Mouse (Mus musculus): ENCODE measurements at regions not wholly inside any gene's neighbourhood (a gene's known extent, or its start where the extent isn't known, plus 50 kb on each side); places are given as distances from the start of the nearest gene placed in this dataset.

DNA sequence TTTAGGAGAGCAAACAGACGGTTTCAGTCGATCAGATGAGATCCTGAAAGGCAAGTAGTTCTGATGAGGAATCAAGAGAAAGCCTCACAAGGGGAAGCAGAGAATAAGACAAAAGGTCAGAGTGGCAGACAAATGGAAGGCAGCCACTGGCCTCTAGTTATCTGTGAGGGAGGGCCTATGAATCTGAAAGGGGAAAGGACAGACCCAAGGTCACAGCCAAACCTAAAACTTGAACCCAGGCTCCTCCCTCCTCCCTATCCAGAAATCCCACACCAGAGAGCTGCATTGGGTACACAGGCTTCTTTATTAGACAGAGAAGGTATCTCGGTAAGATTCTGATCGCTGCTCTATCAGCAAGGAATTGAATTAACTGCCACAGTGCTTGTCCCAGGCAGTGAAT lies 476.0 kb downstream of the Prss52 start:
- DNase-seq: no peak

DNA sequence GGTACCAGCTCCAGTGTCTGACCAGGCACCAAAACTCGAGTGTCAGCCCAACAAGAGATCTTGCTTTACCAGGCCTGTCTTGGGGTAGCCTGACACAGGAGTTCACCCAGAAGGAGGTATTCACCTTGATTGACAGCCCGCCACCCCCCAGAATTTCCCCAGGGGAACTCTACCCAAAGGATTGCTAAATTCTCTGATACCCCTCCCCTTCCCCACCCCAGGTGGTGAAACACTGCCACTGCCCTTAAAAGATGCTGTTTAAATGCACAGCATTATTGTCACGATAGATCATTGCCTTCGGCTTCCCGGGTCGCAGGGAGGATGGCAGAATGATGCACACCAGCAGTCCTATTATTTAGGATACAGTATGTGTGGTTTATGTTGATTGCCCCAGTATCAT lies 476.8 kb downstream of the Prss52 start:
- no peak for DNase-seq

- no peak for DNase-seq
Measured at GRCm38 (mm10) chr14:64581705-64582104, 477.6 kb downstream of the Prss52 start.

GRCm38 (mm10) chr14:64582822-64583221 lies 478.7 kb downstream of the Prss52 start:
- no peak for DNase-seq

DNA sequence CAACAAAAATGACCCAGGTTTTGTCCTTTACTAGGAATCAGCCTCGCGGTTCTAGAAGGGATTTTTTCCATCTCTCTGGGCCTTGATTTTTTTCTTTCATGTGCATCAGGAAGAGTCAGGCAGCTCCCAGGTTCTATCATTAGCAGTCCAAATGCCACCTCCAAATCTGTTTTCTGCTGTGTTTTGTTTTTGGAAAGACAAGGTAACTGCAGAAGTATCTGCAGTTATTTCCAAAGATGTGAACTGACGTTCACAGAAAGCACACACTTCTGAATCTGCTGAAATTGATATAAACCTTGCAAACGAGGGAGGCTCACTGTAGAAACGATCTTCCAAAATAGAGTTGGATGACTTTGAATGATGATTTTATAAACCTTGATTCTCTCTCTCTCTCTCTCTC lies 480.1 kb downstream of the Prss52 start:
- no peak for DNase-seq

GRCm38 (mm10) chr14:64585081-64585470 lies 481.0 kb downstream of the Prss52 start:
- DNase-seq: no peak

GRCm38 (mm10) chr14:64585471-64586192 lies 481.5 kb downstream of the Prss52 start:
- no peak for DNase-seq

- DNase-seq: no peak
Measured at GRCm38 (mm10) chr14:64586386-64586859, 482.3 kb downstream of the Prss52 start.

- no peak for DNase-seq
Measured at GRCm38 (mm10) chr14:64586860-64587698, 483.0 kb downstream of the Prss52 start.

DNA sequence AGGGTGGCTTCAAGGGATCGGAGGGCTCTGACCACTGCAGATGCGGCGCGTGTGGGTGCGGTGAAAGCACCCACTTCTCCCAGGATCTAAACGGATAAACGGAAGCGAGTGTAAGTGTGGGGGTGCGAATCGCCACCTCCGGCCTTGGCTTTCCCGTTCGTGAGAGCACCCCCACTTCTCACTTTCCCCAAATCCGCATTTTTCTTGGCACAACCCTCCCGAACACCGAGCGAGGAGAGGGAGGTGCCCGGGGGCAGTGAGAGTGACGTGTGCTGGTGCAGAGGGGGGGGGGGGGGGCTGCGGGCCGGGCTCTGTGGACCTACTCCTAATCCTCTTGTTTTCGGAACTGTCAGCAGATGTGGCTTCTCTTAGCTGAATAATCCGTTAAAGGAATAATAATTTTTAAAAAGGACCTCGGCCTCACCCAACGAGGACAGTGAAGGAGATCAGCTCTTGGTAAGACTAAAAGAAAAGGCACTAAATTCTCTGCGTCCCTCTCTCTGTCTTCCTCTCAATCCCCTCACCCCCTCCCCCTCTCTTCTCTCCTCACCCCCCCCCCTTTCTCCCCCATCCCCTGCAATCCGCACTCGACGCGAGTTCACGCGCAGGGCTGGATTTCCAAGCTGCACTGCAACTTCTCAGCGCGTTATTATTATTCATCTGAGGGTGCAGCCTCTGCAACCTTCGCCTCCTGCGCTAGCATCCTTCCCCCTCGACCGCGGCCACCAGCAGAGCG lies 483.8 kb downstream of the Prss52 start:
- DNase-seq: no peak

GRCm38 (mm10) chr14:64588561-64588960 lies 484.5 kb downstream of the Prss52 start:
- no peak for DNase-seq

DNA sequence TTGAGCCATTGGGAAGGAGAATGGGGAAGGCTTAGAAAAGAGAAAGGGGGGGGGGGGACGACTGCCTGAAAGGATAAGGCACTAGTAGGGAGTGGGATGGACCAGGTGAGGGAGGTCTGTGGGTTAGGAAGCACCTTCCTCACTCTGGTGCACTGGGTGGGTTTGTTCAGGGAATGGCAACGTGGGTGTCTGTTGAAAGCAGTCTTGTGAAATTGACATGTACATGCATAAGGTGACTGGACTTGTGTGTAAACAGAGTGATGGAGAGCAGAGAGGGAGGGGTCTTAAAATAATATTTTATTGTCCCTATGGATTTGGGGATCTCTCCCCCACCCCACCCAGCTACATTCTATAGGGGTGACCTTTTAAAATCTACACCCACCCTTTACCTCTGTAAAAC lies 485.0 kb downstream of the Prss52 start:
- no peak for DNase-seq

- DNase-seq: no peak
Measured at GRCm38 (mm10) chr14:64589571-64590547, 485.8 kb downstream of the Prss52 start.

GRCm38 (mm10) chr14:64590611-64591010 lies 486.5 kb downstream of the Prss52 start:
- no peak for DNase-seq

DNA sequence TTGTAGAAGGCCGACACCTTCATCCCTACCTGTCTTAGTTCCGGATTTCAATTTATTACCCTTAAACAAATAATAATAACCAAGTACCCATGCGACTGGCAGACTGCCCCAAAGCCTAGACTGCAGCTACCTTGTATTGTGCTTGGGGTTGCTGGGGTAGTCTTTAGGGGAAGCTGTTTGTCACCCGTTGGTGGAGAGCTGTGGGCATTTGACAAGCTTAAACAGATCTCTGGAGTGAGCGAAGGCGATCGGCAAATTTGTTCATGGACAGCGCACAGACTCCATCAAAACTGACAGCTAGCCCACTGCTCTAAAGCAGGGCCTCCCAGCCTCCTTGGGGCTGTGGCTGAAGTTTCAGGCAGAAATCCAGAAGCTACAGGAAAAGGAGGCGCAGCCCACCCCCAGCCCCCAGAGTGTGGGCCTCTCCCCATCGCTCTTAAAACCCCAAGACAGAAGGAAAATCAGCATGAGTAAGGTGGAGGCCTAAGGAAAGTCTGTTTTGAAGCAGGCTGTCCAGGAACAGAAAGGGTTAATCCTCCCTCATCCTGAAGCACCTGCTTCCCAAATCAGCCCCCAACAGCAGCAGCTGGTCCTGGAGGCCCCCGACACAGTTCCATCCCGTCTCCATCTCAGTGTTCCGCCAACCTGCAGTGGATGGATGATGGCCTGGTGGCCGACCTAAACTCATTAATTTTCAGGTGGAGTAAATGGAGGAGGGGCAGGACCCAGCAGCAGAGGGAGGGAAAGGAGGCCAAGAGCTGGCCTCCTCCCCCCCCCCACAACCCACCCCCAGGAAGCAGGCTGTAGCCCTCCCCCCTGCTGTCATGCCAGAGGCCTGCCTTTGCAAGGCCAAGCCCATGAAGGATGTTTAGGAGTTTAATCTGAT lies 487.2 kb downstream of the Prss52 start:
- no peak for DNase-seq

- DNase-seq: no peak
Measured at GRCm38 (mm10) chr14:64592176-64592575, 488.1 kb downstream of the Prss52 start.

DNA sequence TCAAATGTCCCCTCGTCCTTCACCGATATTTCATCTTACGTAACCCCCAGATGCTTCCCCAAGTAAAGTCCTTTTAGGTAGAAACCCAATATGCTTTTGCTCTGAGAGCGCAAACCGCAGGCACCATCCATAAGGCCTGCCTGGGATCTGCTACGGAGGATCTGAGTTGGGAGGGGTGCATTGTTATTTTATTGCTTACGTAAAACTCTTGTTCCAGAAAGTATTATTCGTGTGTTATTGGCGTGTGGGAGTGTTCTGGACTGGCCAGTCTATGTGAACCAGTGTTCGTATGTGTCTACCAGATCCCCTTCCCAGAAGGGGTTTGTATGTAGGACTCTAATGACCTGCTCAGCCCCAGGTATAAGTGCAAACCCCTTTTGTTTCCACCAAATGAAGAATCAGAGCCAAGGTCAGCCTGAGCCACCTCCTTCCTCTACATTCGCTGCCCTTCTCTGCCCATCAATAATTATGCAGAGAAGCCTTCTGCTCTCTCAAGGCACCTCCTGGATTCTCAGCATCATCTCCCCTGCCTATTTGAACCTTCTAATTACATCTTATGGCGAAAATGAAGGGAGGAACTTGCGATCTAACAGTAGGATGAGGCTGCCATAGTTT lies 488.7 kb downstream of the Prss52 start:
- no peak for DNase-seq

DNA sequence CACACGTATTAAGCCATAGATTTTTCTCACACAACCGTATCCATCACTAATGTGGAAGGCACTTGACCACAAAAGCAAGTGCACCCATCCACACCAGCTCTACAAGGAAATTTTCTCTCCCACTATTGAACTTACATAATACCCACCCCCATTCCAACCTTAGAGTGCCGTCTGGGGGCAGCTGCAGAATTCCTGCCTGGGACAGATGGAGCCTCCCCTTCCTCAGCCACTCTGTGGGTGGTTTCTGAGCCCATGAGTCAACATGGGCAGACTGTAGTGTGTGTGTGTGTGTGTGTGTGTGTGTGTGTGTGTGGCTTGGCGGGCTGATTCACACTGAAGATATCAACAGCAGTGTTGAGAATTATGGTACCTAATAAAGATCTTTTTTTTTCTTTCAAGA lies 489.5 kb downstream of the Prss52 start:
- no peak for DNase-seq

DNA sequence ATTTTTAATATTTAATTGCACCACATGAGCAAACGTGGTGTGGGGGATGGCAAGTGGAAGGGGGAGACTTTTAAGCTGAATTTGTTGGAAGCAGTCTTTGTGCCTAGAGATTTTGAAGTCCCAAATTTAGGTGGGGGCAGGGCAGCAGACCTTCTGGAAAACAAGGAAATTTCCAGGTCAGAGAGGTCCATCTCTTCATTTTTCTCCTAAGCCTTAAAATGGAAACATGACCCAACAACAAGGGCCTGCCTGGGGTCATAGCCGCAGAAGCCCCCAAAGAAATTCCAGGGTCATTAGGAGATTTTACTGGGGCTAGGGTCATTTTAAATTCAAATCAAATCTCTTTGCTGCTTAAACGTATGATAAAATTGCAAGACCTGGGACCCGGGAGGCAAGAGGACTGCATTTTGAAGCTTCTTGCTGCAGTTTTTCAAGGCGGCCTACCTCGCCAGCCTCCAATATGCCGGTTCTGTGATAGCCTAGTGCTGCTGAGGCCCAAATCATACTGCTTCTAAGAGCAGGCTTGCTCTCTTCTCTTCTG lies 490.0 kb downstream of the Prss52 start:
- DNase-seq: no peak

All from adrenal gland, postnatal 14 days (tissue).